Mouse (Mus musculus) small intestine, adult 2 months (tissue): ENCODE measurements around the gene Ccdc136.
"Not testable (repeated sequence)": the region's sequence is repeated elsewhere in the genome, so short reads cannot be mapped to it uniquely, and the experiment has no call there.

ENCODE experiments used
- CTCF ChIP-seq: fragments of 200-500 bp; IDR thresholded peaks from 2 replicates; pipeline ENCODE4 v1.5.1; 2012; ENCODE audit warnings: low read depth, mild to moderate bottlenecking, control low read depth, inconsistent platforms, low read length, moderate library complexity, mixed read lengths; ENCODE audit not compliant: insufficient replicate concordance, insufficient read length; ENCODE audit errors: extremely low read depth
- POLR2A ChIP-seq: fragments of 200-500 bp; IDR thresholded peaks from 2 replicates; pipeline ENCODE4 v1.6.1; 2012; ENCODE audit warnings: low read depth, mild to moderate bottlenecking, control low read depth, inconsistent platforms, low read length, moderate library complexity

DNA sequence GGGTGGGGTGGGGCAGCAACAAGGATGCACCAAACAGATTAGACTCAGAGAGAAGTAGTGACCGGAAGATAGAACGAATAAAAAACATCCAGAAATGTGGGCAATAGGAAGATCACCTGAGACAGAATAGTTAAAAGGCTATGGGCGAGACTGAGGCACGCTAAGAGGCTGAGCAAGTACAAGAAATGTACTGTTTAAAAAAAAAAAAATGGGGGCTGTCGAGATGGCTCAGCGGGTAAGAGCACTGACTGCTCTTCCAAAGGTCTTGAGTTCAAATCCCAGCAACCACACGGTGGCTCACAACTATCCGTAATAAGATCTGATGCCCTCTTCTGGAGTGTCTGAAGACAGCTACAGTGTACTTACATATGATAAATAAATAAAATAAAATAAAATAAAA, 4.9 kb upstream of the Ccdc136 start:
- TF ChIP-seq POLR2A, CTCF: not testable (repeated sequence)
